Mouse (Mus musculus) frontal cortex, postnatal 10 days (tissue): ENCODE data around the gene Mnd1.

ENCODE experiments used
- DNase-seq, 2 experiments: peaks; one replicate each; pipeline ENCODE4 v3.0.0; 2022; ENCODE audit warnings: low spot score in 2 of 2, mixed read lengths in 1 of 2

Mnd1 gene

GRCm38 (mm10) chr3:84155558-84156006, at the start of gene Mnd1:
TSS of gene Mnd1 (minus strand) at chr3:84155786.
- DNase-seq, result peak; percentile 92 to 96

GRCm38 (mm10) chr3:84204640-84205039, 49.1 kb upstream of the Mnd1 start:
- DNase-seq, result no peak

GRCm38 (mm10) chr3:84200559-84201420, 45.2 kb upstream of the Mnd1 start:
- no peak for DNase-seq

DNA sequence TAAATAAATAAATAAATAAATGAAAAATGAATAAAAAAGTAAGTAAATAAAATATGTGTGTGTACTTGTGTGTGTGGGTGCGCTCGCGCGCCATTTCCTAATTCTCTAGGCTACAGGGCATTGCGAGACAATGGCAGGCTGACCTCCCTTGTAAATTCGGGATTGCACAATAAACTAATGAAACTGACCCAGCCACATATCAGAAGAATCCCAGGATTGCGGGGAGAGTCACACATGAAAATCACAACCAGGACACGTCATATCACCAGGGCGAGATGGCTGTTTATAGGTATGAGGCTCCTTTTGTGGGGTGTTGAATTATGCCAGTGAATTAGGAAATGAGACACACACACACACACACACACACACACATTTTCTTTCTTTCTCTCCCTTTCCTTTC, 43.9 kb upstream of the Mnd1 start:
- no peak for DNase-seq

- no peak for DNase-seq
These were observed 42.6 kb upstream of the Mnd1 start for GRCm38 (mm10) chr3:84198229-84198628.

GRCm38 (mm10) chr3:84193881-84194280, 38.3 kb upstream of the Mnd1 start:
- DNase-seq, result no peak

GRCm38 (mm10) chr3:84191141-84191881, 35.7 kb upstream of the Mnd1 start:
- DNase-seq, result no peak

GRCm38 (mm10) chr3:84190513-84191061, 35.0 kb upstream of the Mnd1 start:
- DNase-seq, result no peak

DNA sequence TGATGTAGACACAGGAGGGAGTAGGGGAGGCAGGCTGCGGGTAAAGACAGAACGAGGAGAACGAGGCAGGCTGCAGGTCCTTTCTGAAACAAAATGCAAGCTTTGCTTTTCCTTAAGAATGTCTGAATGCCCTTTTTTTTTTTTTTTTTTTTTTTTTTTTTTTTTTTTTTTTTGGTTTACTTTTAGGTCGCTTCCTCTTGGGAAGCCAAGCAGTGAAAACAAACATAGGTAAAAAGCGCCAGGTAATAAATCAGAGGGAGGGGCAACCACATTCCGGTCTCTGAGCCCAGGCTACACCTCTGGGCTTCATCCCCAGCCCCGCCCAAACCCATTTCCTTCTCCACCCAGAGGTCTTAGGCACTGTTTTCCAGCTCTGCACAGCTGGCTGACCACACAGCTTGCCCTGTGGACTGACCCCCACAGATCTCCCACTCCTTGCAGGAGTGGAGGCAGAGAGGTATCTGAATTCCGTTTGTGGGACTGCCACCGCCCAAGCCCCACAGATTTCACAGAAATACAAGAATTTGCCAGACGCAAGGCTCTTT, 34.1 kb upstream of the Mnd1 start:
- no peak for DNase-seq

GRCm38 (mm10) chr3:84181717-84182116, 26.1 kb upstream of the Mnd1 start:
- DNase-seq, result no peak

DNA sequence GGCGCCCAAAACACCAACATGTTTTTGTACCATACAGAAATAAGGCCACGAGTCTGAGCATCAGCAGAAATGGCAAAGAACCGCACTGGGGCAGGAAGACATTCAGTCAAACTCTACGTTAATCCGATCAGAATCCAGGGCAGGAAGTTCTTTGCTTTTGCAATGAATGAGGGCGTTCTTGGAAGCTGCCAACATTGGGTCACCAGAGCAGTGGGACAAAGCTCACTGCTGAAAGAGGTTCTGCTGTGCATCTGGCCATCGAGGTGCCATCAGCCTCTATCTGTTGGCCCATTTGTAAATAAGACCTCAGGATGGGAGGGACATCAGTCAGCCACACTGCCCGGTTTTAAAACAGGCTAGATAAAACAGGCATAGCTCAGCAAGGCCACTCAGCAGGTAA, 25.5 kb upstream of the Mnd1 start:
- no peak for DNase-seq

DNA sequence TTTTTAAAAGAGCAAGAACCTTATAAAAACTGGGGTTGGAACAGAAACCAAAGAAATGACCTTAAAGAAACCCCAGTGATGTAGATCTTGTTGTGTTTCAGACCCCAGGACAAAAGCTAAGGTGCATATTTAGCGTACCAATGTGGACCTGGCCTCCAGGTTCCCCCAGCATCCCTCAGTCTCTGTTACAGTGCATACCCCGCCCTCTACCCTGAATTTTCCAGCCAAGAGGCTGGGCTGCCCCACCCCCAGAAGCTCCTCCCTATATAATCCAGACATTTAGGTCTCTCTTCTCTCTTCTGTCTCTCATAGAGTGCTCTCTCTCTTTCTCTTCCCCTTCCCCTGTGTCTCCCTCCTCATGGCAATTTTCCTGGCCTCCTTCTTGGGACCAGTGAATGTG, 24.7 kb upstream of the Mnd1 start:
- DNase-seq, result no peak

- DNase-seq, result no peak
These were observed 22.2 kb upstream of the Mnd1 start for GRCm38 (mm10) chr3:84177834-84178233.

GRCm38 (mm10) chr3:84175337-84176315, 20.0 kb upstream of the Mnd1 start:
- peak; percentile 59 to 69 for DNase-seq

- no peak for DNase-seq
These were observed 18.1 kb upstream of the Mnd1 start, which contains the start of gene Gm6525 for GRCm38 (mm10) chr3:84173581-84174154. TSS of gene Gm6525 (plus strand) at chr3:84174104.

GRCm38 (mm10) chr3:84172406-84172805, 16.8 kb upstream of the Mnd1 start:
- no peak for DNase-seq

DNA sequence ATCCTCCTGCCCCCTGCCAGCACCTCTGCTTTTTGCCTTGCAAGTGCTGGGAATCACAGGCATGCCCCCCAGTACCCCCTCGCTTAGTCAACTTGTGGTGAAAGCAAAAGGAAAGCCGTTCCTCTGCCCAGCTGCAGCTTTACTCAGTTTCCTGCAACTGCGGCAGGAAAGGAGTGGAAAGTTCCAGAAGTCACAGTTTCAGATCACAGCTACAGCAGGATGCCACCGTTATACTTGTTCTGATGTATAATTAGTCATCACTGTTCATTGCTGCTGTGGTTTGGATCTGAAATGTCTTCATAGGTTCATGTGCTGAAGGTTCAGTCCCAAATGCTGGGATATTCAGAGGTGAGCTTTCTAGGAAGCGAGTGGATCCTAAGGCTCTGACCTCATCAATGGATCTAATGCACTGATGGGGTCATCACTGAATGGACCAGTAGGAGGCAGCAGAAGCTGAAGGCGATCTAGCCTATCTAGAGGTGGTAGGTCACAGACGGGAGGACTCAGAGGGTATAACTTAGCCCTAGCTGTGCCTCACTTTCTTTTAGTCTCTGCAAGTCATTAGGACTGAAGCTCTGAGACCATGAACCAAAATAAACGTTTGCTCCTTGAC, 13.9 kb upstream of the Mnd1 start:
- no peak for DNase-seq

- DNase-seq, result no peak
These were observed 13.4 kb upstream of the Mnd1 start for GRCm38 (mm10) chr3:84168943-84169342.

DNA sequence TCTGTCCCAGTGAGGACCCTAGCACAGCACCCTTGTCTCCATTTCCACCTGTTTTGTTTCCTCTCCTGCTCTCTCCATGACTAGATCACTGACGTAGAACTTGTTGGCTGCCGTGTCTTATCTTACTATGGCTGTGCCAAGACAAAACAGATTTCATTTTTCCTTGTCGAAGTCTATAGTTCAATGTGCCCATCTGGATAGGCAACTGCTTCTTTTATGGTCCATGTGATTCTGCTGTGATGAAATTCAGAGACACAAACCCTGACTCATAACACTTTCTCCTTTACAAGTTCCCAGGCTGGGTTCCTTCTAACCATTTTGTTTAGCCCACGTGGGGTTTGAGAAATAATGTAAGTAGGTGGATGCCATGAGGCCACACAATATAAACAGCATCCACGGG, 10.5 kb upstream of the Mnd1 start:
- no peak for DNase-seq

- no peak for DNase-seq
These were observed 9.8 kb upstream of the Mnd1 start for GRCm38 (mm10) chr3:84165391-84165790.
